Mouse (Mus musculus): ENCODE data around the gene Aox3. TPM values are rescaled to one million over a fixed set of nuclear protein-coding genes. Genes with fewer than 3 reads are reported as not detected.

The Aox3 gene
- polyA plus RNA-seq, 1 experiment from 2014 or later = 0.47 TPM

DNA sequence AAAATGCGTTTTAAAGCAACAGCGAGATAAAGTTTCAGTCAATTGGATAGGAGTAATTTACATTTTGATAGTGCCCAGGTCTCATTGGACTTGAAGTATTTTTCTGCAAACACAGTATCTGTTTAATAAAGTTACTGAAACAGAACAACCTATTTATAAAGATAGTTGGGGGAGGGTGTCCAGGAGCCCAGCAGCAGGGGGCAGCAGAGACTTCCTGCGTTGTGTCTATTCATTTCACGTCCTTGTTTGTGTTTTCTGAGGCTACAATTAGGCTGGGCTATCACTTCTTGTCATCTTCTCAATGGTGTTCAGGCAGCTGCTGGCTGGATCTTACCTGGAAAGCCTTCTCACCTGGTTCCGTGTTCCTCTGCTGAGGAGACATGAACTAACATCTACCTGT is 43.8 kb downstream of the Aox3 start:
- no peak for ATAC-seq
- H3K27me3 ChIP-seq (replicated peaks; ENCODE audit: control insufficient read depth, insufficient read depth, low read length) = no peaks in the 10 kb centered on the region
- no peak overlapping the region for H3K4me2 ChIP-seq (replicated peaks; ENCODE audit: low read depth)
- no peak overlapping the region for H3K4me3 ChIP-seq (ENCODE audit: low read depth, low read length)
- H3K9me3 ChIP-seq (ENCODE audit: control insufficient read depth) = no peaks in the 10 kb centered on the region
- no peaks in the 10 kb centered on the region for H3K36me3 ChIP-seq (ENCODE audit: control insufficient read depth, insufficient read depth)
- H3K4me1 ChIP-seq (replicated peaks; ENCODE audit: control insufficient read depth, insufficient read depth, low read length) = no peaks in the 10 kb centered on the region
- H3K27ac ChIP-seq (ENCODE audit: low read depth, low read length) = no peak overlapping the region
- no peak overlapping the region for H3K9ac ChIP-seq (ENCODE audit: low read depth, low read length)
- WGBS = 51% methylated on average over 5 of the region's 5 CpGs
- TF ChIP-seq CTCF (IDR thresholded peaks at IDR 0.05; ENCODE audit: low read depth) = peak; percentile 86

DNA sequence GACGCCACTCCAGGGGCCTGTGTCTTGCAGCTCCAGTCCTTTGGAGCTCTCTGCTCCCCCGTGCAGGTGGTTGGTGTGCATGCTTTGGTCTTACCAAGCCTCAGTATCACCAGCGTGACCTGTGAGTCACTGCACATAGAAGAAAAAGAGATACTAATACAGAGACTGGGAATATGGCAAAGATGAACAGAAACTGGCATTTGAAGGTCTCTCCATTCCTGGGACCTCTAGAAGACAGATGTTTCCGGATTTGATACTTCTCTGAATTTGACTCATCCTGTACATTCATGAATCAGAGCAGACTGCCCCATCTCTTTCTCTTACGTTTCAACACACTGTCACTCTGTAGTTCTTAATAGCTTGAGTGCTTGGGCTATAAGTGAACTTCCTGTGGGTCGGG is 57.0 kb downstream of the Aox3 start:
- ATAC-seq = no peak
- Histone ChIP-seq H3K27ac (ENCODE audit: low read depth, low read length) (no peak overlapping the region), H3K27me3 (replicated peaks; ENCODE audit: control insufficient read depth, insufficient read depth, low read length) (no peaks in the 10 kb centered on the region; the same call in 1 of the 2 replicates), H3K9me3 (ENCODE audit: control insufficient read depth) (no peaks in the 10 kb centered on the region), H3K9ac (ENCODE audit: low read depth, low read length) (no peak overlapping the region), H3K4me2 (replicated peaks; ENCODE audit: low read depth) (no peak overlapping the region), H3K4me1 (replicated peaks; ENCODE audit: control insufficient read depth, insufficient read depth, low read length) (no peaks in the 10 kb centered on the region), H3K36me3 (ENCODE audit: control insufficient read depth, insufficient read depth) (no peaks in the 10 kb centered on the region), H3K4me3 (ENCODE audit: low read depth, low read length) (no peak overlapping the region)
- WGBS = 74% methylated on average over 6 of the region's 6 CpGs
- TF ChIP-seq CTCF (IDR thresholded peaks at IDR 0.05; ENCODE audit: low read depth) = no peak

DNA sequence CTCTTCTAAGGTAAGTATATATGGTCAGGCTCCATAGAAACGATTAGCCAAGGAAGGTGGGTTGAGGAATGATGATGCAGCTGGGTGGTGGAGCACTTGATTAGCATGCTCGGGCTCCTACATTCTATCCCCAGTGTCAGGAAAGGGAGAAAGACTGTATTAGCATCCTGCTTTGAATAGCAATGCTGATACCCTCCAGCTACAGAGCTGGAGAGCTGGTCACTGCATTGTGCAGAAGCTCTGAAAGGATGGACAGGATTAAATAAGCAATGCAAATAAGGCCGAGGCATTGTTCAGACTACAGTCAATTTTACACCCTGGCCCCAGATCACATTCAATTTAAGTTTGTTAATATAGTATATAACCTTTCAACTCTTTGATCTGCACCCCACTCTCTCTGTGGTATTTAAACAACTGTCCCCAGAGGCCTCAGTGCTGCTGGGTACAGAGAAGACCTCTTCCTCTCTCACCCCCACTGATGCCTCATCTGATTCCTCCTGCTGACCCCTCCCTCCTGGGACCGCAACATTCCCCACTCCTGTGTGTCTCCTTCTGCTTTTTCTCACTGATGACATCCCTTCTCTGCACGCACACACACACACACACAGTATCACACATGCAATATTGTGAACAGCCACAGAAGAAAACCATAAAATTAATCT is 75.7 kb downstream of the Aox3 start:
- Histone ChIP-seq H3K9me3 (ENCODE audit: control insufficient read depth) (no peaks in the 10 kb centered on the region), H3K27me3 (replicated peaks; ENCODE audit: control insufficient read depth, insufficient read depth, low read length) (no peaks in the 10 kb centered on the region), H3K36me3 (ENCODE audit: control insufficient read depth, insufficient read depth) (no peaks in the 10 kb centered on the region), H3K4me1 (replicated peaks; ENCODE audit: control insufficient read depth, insufficient read depth, low read length) (no peaks in the 10 kb centered on the region), H3K4me3 (ENCODE audit: low read depth, low read length) (no peak overlapping the region), H3K27ac (ENCODE audit: low read depth, low read length) (no peak overlapping the region), H3K4me2 (replicated peaks; ENCODE audit: low read depth) (no peak overlapping the region), H3K9ac (ENCODE audit: low read depth, low read length) (no peak overlapping the region)
- 63% methylated on average over 5 of the region's 5 CpGs for WGBS
- TF ChIP-seq CTCF (IDR thresholded peaks at IDR 0.05; ENCODE audit: low read depth) = no peak
- ATAC-seq = no peak

DNA sequence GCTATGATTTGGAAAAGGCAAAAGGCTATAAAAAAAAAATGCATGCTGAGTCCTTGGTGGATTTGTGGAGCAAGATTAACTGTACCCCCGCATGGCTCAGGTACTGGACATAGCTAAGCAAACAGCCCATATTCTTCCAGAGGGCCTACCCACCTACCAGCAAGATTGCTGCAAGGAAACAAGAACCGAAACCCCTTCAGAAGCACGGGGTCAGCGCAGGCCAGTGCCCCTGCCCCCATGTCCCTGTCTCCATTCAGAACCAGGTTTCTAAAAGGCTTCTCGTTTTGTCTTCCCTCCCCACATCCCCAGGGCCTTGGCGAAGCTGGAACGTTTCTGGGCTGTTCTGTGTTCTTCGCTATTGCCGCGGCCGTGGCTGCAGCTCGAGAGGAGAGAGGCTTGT is 81.4 kb downstream of the Aox3 start:
- Histone ChIP-seq H3K4me3 (ENCODE audit: low read depth, low read length) (no peak overlapping the region), H3K27me3 (replicated peaks; ENCODE audit: control insufficient read depth, insufficient read depth, low read length) (no peaks in the 10 kb centered on the region), H3K9ac (ENCODE audit: low read depth, low read length) (no peak overlapping the region), H3K36me3 (ENCODE audit: control insufficient read depth, insufficient read depth) (no peaks in the 10 kb centered on the region), H3K4me1 (replicated peaks; ENCODE audit: control insufficient read depth, insufficient read depth, low read length) (no peaks in the 10 kb centered on the region), H3K27ac (ENCODE audit: low read depth, low read length) (no peak overlapping the region), H3K4me2 (replicated peaks; ENCODE audit: low read depth) (no peak overlapping the region), H3K9me3 (ENCODE audit: control insufficient read depth) (no peaks in the 10 kb centered on the region)
- no peak for ATAC-seq
- TF ChIP-seq CTCF (IDR thresholded peaks at IDR 0.05; ENCODE audit: low read depth) = no peak
- WGBS = 84% methylated on average over 12 of the region's 12 CpGs

DNA sequence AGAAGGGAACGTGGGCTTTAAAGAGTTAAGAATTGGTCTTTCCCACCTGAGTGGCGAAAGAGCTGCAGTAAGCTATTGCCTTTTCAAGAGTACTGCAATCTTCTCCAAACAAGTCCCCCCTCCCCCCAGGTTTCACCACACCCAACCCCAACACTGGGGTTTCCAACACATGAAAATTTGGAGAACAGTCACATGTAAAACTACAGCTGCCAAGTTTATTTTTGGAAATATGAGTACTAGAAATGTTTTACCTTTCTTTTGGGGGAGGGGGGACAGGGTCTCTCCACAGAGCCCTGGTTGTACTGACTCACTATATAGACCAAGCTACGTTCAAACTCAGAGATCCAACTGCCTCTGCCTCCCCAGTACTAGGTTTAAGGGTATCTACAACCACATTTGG is 82.1 kb downstream of the Aox3 start:
- no peak overlapping the region for H3K4me2 ChIP-seq (replicated peaks; ENCODE audit: low read depth)
- 71% methylated on average over 3 of the region's 3 CpGs for WGBS

GRCm38 (mm10) chr1:58195541-58195940 is 82.6 kb downstream of the Aox3 start:
- H3K4me1 ChIP-seq (replicated peaks; ENCODE audit: control insufficient read depth, insufficient read depth, low read length) = no peaks in the 10 kb centered on the region
- no peak overlapping the region for H3K4me2 ChIP-seq (replicated peaks; ENCODE audit: low read depth)
- H3K9ac ChIP-seq (ENCODE audit: low read depth, low read length) = no peak overlapping the region
- no peaks in the 10 kb centered on the region for H3K36me3 ChIP-seq (ENCODE audit: control insufficient read depth, insufficient read depth)
- H3K4me3 ChIP-seq (ENCODE audit: low read depth, low read length) = no peak overlapping the region
- H3K27ac ChIP-seq (ENCODE audit: low read depth, low read length) = no peak overlapping the region
- WGBS = 15% methylated on average over 10 of the region's 10 CpGs
- TF ChIP-seq CTCF (IDR thresholded peaks at IDR 0.05; ENCODE audit: low read depth) = no peak
- H3K27me3 ChIP-seq (replicated peaks; ENCODE audit: control insufficient read depth, insufficient read depth, low read length) = no peaks in the 10 kb centered on the region
- peak; percentile 31; the same call in 1 of the 2 replicates for ATAC-seq
- no peaks in the 10 kb centered on the region for H3K9me3 ChIP-seq (ENCODE audit: control insufficient read depth)

More for the DNA sequence above, 82.1 kb downstream of the Aox3 start:
- Histone ChIP-seq H3K4me1 (replicated peaks; ENCODE audit: control insufficient read depth, insufficient read depth, low read length) (no peaks in the 10 kb centered on the region), H3K36me3 (ENCODE audit: control insufficient read depth, insufficient read depth) (no peaks in the 10 kb centered on the region), H3K9ac (ENCODE audit: low read depth, low read length) (no peak overlapping the region), H3K27ac (ENCODE audit: low read depth, low read length) (no peak overlapping the region), H3K4me3 (ENCODE audit: low read depth, low read length) (no peak overlapping the region), H3K27me3 (replicated peaks; ENCODE audit: control insufficient read depth, insufficient read depth, low read length) (no peaks in the 10 kb centered on the region), H3K9me3 (ENCODE audit: control insufficient read depth) (no peaks in the 10 kb centered on the region)
- ATAC-seq = no peak
- TF ChIP-seq CTCF (IDR thresholded peaks at IDR 0.05; ENCODE audit: low read depth) = no peak
